Mouse (Mus musculus): ENCODE data around the gene Sdsl.

The Sdsl gene

GRCm38 (mm10) chr5:120456841-120457554, 15.6 kb downstream of the Sdsl start:
- DNase-seq (ENCODE audit: extremely low spot score, low read depth, low spot score): no peak

- DNase-seq (ENCODE audit: extremely low spot score, low read depth, low spot score): no peak
These were observed 16.4 kb downstream of the Sdsl start for GRCm38 (mm10) chr5:120456253-120456652.

- no peak for DNase-seq (ENCODE audit: extremely low spot score, low read depth, low spot score)
These were observed 17.8 kb downstream of the Sdsl start for GRCm38 (mm10) chr5:120454756-120455337.

- no peak for DNase-seq (ENCODE audit: extremely low spot score, low read depth, low spot score)
These were observed 25.3 kb downstream of the Sdsl start for GRCm38 (mm10) chr5:120447305-120447704.

DNA sequence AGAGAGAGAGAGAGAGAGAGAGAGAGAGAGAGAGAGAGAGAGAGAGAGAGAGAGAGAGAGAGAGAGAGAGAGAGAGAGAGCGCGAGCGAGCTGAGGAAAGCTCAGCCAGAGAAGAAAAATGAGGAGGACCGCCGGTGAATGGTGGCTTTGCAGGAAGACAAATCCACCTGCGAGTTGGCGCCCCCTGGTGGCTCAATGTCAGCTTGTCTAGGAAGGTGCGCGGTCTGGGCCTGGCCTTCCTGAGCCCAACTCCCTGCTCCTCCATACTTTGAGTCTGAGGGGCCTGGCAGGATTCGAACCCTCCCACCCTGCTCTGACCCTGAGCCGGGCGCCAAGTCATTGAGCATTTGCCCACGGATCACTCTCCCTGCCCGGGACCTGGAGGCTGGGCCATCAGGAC, 31.9 kb downstream of the Sdsl start:
- no peak for DNase-seq (ENCODE audit: extremely low spot score, low read depth, low spot score)

DNA sequence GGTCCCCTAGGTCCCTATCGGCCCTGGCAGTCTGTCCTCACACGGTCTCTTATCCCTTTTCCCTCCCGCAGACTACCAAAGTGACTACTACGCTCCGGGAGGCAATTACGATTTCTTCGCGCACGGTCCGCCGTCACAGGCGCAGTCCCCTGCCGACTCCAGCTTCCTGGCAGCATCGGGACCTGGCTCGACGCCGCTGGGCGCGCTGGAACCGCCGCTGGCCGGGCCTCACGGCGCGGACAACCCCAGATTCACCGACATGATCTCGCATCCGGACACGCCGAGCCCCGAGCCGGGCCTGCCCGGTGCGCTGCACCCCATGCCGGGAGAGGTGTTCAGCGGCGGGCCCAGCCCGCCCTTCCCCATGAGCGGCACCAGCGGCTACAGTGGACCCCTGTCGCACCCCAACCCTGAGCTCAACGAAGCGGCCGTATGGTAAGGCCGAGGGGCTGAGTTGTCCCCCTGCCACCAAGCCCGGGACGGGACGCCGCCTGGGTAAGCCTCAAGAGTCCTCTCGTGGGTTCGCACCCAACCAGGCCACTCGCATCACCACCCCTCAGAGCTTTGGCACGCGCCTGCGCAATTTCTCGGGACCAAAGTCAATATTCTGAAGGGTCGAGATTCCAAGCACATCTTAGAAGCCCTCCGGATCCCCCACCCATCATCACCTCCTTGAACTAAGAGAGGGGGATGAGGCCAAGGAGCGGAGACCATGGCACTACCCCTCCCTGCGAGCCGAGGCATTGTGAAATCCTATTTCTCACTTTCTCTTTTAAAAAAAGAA, 32.5 kb downstream of the Sdsl start:
- DNase-seq (ENCODE audit: extremely low spot score, low read depth, low spot score): no peak

DNA sequence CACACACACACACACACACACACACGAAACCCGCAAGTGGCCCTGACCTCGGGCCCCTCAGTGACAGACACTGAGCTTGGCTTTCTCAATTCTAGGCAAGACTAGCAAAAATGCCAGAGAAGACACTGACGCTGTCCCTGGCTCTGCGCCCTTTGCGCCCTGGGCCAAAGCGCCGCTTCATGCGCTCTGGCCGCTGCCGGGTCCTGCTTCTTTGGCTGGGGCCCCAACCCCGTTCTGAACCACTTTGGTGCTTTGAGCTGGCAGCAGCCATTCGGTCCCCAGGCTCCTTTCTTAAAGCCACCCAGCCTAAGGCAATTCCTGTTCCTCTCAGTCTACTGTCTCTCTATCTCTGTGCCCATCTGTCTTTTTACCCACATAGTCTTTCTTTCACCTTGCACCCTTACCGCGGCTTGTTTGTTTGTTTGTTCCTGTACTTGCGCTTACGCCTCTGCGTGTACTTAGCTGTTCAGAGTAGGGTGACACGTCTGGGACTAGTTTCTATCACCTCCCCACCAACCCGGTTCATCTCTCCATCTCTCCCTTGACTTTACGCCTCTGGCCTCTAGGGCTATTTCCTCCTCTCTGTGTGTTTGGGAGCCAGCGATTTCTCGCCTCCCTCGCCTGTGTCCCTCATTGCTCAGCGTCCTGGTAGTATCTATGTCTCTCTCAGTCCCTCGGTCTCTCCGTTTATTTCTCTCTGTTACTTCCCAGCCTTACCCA, 33.5 kb downstream of the Sdsl start:
- DNase-seq (ENCODE audit: extremely low spot score, low read depth, low spot score): no peak

- no peak for DNase-seq (ENCODE audit: extremely low spot score, low read depth, low spot score)
These were observed 34.1 kb downstream of the Sdsl start for GRCm38 (mm10) chr5:120438469-120438868.

GRCm38 (mm10) chr5:120437986-120438385, 34.6 kb downstream of the Sdsl start:
- DNase-seq (ENCODE audit: extremely low spot score, low read depth, low spot score): no peak

GRCm38 (mm10) chr5:120437539-120437938, 35.1 kb downstream of the Sdsl start:
- DNase-seq (ENCODE audit: extremely low spot score, low read depth, low spot score): no peak

DNA sequence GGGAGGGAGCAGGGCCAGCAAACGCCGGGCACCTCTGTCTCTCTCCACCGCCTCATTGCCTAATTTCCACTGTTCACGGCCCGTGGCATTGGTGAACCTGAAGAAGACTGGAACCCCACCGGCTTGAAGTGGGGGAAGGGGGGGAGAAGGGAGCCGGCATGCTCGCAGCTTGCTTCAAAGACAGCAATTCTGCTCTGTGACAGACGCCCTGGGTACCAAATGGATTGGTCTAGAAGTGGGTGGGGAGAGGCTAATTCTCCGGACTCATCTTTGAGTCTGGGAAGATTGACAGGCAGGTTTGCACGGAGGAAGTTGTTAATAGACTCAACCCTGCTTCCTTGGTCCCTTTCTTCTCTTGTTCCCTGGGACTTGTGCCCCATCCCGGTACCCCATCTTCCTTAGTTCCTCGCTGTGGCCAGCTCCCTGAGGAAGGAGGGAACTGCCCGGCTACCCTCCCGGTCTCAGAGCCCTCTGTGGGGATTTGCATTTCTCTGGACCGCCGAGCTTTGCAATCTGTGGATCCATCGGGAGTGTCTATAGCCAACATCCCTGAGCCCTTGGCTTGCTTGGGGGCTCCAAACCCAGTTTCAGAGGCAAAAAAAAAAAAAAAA, 35.6 kb downstream of the Sdsl start:
- DNase-seq (ENCODE audit: extremely low spot score, low read depth, low spot score): no peak

DNA sequence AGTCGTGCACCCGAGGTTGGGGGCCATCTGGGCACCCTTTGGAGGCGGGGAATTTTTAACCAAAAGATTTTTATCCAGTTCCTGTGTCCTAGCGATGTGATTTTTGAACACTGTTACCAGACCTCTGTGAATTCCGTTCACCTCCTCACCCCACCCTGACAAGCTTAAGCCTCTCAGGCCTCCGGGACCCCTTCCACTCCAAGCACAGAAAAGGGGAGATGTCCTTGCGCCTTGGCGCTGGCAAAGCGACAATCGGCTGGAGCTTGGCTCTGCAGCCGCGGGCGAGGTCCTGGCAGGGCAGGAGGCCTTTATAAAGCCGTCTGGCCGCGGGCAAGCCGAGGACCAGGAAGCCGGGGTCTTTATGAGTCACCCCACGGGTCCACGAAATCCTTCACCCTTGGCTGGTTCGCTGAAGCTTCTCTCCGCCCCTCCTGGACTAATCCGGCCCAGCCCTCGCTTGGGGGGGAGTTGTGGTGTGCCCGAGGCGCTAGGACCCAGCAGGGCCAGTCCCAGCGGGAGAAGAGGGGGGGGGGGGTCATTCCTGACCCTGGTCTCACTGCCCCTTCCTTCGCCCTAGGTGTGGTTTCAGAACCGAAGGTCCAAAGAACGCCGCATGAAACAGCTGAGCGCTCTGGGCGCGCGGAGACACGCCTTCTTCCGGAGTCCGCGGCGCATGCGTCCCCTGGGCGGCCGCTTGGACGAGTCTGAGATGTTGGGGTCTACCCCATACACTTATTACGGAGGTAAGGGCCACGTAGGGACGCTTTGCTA, 36.7 kb downstream of the Sdsl start:
- DNase-seq (ENCODE audit: extremely low spot score, low read depth, low spot score): no peak

DNA sequence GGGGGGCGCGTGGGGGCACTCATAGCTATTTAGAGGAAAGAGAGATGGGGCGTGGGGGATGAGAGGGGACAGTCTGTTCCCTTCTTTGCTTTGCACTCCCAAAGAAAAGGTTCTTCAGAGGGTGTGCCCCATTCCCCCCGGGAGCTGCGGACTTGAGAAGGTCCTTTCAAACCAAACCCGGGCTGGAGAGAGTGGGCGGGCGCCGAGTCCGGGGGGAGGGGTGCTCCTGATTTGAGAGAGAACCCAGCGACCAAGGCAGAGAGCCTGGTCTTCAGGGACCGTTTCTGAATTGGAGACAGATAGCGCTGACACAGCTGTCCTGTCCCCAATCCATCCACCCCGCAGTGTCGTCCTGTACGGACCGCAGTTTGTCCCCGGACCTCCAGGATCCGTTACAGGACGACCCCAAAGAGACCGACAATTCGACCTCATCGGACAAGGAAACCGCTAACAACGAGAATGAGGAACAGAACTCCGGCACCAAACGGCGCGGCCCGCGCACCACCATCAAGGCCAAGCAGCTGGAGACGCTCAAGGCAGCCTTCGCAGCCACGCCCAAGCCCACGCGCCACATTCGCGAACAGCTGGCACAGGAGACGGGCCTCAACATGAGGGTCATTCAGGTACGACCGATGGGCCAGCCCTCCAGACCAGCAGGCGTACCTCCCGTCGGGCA, 37.5 kb downstream of the Sdsl start:
- no peak for DNase-seq (ENCODE audit: extremely low spot score, low read depth, low spot score)

DNA sequence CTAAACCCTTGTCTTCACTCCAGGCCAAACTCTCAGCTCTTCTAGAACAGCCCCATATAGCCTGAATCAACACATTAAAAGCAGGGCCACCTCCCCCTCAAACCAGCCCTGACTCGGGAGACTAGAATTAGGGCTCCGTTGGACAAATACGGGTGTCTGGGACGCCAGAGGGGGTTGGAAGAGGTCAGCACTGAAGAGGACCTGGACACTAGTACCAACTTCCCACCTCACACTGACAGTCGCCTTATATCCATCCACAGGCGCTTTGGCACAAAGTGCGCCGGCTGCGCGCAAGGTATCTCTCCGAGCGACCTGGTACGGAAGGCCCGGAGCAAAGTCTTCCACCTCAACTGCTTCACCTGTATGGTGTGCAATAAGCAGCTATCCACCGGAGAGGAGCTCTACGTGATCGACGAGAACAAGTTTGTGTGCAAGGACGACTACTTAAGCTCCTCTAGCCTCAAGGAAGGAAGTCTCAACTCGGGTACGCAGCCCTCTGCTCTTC, 38.3 kb downstream of the Sdsl start:
- DNase-seq (ENCODE audit: extremely low spot score, low read depth, low spot score): no peak

DNA sequence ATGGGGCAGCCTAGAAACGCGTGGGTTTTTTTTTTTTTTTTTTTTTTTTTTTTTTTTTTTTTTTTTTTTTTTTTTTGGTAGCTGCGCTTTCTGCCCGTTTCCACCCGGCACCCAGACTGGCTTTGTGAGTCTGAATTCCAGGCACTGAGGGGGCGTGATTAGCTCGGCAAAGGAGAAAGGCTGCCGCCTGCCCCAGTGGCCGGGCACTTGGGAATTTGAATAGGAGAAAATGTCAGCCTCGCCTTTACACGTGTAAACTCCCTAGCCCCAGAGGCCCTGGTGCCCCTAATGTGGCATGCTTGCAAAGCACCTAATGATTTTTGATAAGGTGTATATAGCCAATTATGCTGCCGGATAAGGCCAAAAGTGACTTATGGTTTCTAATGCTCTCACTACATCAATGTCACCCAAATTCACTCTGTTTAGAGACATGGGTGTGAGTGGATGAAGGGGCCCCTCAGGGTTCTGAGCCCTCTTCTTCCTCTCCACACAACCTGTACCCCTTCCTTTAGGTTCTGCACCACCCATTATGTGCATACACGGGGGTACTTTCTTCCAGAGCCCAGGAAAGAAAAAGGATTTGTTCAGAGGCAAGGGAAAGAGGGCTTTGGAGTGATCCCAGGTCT, 39.4 kb downstream of the Sdsl start:
- DNase-seq (ENCODE audit: extremely low spot score, low read depth, low spot score): no peak

GRCm38 (mm10) chr5:120432486-120433015, 40.1 kb downstream of the Sdsl start:
- no peak for DNase-seq (ENCODE audit: extremely low spot score, low read depth, low spot score)

- DNase-seq (ENCODE audit: extremely low spot score, low read depth, low spot score): no peak
These were observed 40.7 kb downstream of the Sdsl start, which contains the start of gene Lhx5 for GRCm38 (mm10) chr5:120431649-120432485. Gene Lhx5 (plus strand): TSS chr5:120431699.

All from hindlimb bud, embryonic 11.5 days (tissue).